Mouse (Mus musculus) hindbrain, embryonic 11.5 days (tissue): ENCODE data around the gene Tedc2. TPM values are rescaled to one million over a fixed set of nuclear protein-coding genes. Genes with fewer than 3 reads are reported as not detected.
A peak's percentile ranks its signal among the peaks of the same experiment; 100 is the strongest.

Source experiments
- ATAC-seq: fragments of 200-750 bp; cut with Nextera tagmentation; 2 replicates; pipeline ENCODE4 v1.8.0; 2017; ENCODE audit warnings: mild to moderate bottlenecking, moderate TSS enrichment, moderate library complexity; ENCODE audit not compliant: low FRiP score
- DNase-seq: peaks from one replicate; pipeline ENCODE4 v3.0.0-alpha.2; 2015; ENCODE audit warnings: low spot score
- H3K27ac ChIP-seq: fragments of 300-500 bp; sonication (generic); 2 replicates; pipeline ENCODE4 v1.5.1; 2014; ENCODE audit warnings: mild to moderate bottlenecking, low read depth, low read length
- H3K27me3 ChIP-seq: fragments of 300-500 bp; sonication (generic); 2 replicates; pipeline ENCODE4 v1.6.1; 2014; ENCODE audit warnings: mild to moderate bottlenecking, low read length, moderate library complexity, mixed read lengths; ENCODE audit not compliant: control insufficient read depth, insufficient read depth
- H3K36me3 ChIP-seq: fragments of 300-500 bp; sonication (generic); 2 replicates; pipeline ENCODE4 v1.6.1; 2014; ENCODE audit warnings: mild to moderate bottlenecking, low read length, moderate library complexity, mixed read lengths; ENCODE audit not compliant: control insufficient read depth, insufficient read depth
- H3K4me1 ChIP-seq: fragments of 300-500 bp; sonication (generic); replicated peaks from 2 replicates; pipeline ENCODE4 v1.6.1; 2014; ENCODE audit warnings: low read length, mixed read lengths; ENCODE audit not compliant: control insufficient read depth, insufficient read depth
- H3K4me2 ChIP-seq: fragments of 300-500 bp; sonication (generic); replicated peaks from 2 replicates; pipeline ENCODE4 v1.6.1; 2014; ENCODE audit warnings: mild to moderate bottlenecking, low read depth, low read length
- H3K4me3 ChIP-seq: fragments of 300-500 bp; sonication (generic); 2 replicates; pipeline ENCODE4 v1.5.1; 2014; ENCODE audit warnings: low read depth, low read length
- H3K9ac ChIP-seq: fragments of 300-500 bp; sonication (generic); 2 replicates; pipeline ENCODE4 v1.6.1; 2014; ENCODE audit warnings: low read depth, low read length
- H3K9me3 ChIP-seq: fragments of 300-500 bp; sonication (generic); 2 replicates; pipeline ENCODE4 v1.6.1; 2016; ENCODE audit warnings: low read length; ENCODE audit not compliant: control insufficient read depth
- WGBS: fragments of 180-500 bp; shearing (Covaris S2); extraction: QIAGEN DNeasy Blood & Tissue Kit; methylation state at CpG from one replicate; pipeline ENCODE4 v1.1.7; 2014; 5-methylcytosine and 5-hydroxymethylcytosine counted together
- polyA plus RNA-seq: library from polyadenylated mRNA; unstranded; fragments of >200 nt; fragmentation: Nextera tagmentation; extraction: Ambion mirVana; gene quantifications from 2 replicates; pipeline ENCODE4 v1.2.1, GENCODE M21; 2014

Gene Tedc2
- polyA plus RNA-seq, 1 experiment from 2014 or later = 17.8 TPM

DNA sequence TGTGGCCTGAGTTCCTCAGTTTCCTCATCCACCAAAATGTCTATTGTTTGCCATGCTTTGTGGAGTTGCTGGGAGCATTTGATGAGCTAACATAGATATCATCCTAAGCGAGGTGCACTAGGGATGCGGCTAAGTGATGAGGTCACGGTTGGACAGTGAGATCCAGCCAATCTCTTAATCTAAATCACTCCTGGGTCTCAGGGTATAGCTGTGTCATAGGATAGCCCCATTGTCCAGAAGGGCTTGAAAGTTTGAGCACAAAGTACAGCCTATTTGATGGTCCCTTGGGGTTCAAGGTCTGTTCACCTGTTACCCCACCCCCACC, 10.8 kb downstream of the Tedc2 start:
- Histone ChIP-seq H3K9ac (no peak overlapping the region), H3K4me2 (no peak overlapping the region; the same call in 1 of the 2 replicates), H3K4me1 (peaks cover 27% of the 10 kb centered on the region), H3K27me3 (peaks cover 19% of the 10 kb centered on the region), H3K36me3 (no peaks in the 10 kb centered on the region), H3K9me3 (no peaks in the 10 kb centered on the region), H3K4me3 (no peak overlapping the region), H3K27ac (0 out of 2 replicates have a peak overlapping the region, but pooled peaks have one; percentile 79)
- no peak for DNase-seq
- 79% methylated on average over 3 of the region's 3 CpGs for WGBS
- ATAC-seq = no peak

GRCm38 (mm10) chr17:24209043-24209915, 11.4 kb downstream of the Tedc2 start, which contains the start of gene Ntn3:
Ntn3 (minus strand) TSS chr17:24209531.
- H3K4me1 ChIP-seq = peaks cover 29% of the 10 kb centered on the region
- DNase-seq = peak; percentile 74
- peak within 1 kb of the TSS; percentile 94 for H3K4me2 ChIP-seq
- ATAC-seq = peak; percentile 36
- peaks cover 19% of the 10 kb centered on the region for H3K27me3 ChIP-seq
- peak within 1 kb of the TSS; percentile 79 for H3K27ac ChIP-seq
- H3K4me3 ChIP-seq = peak within 1 kb of the TSS; percentile 48
- no peaks in the 10 kb centered on the region for H3K9me3 ChIP-seq
- 1% methylated on average over 18 of the region's 43 CpGs for WGBS
- H3K9ac ChIP-seq = peak within 1 kb of the TSS; percentile 80
- H3K36me3 ChIP-seq = no peaks in the 10 kb centered on the region

- H3K36me3 ChIP-seq = no peaks in the 10 kb centered on the region
- H3K9me3 ChIP-seq = no peaks in the 10 kb centered on the region
- H3K27me3 ChIP-seq = peaks cover 19% of the 10 kb centered on the region
- peak overlapping the region; percentile 48 for H3K4me3 ChIP-seq
- ATAC-seq (no peak), DNase-seq (no peak)
- H3K4me2 ChIP-seq = peak overlapping the region; percentile 94
- H3K4me1 ChIP-seq = peaks cover 29% of the 10 kb centered on the region
- H3K9ac ChIP-seq = peak overlapping the region; percentile 80
- peak overlapping the region; percentile 79 for H3K27ac ChIP-seq
- WGBS = 1% methylated on average over 29 of the region's 29 CpGs
These were observed 12.0 kb downstream of the Tedc2 start for GRCm38 (mm10) chr17:24208641-24209042.

- Histone ChIP-seq H3K36me3 (no peaks in the 10 kb centered on the region), H3K27ac (peak overlapping the region; percentile 79; the same call in 1 of the 2 replicates), H3K4me2 (peak overlapping the region; percentile 94), H3K9ac (peak overlapping the region; percentile 80; the same call in 1 of the 2 replicates), H3K4me1 (peaks cover 29% of the 10 kb centered on the region), H3K4me3 (peak overlapping the region; percentile 48), H3K9me3 (no peaks in the 10 kb centered on the region), H3K27me3 (peaks cover 19% of the 10 kb centered on the region)
- 51% methylated on average over 34 of the region's 34 CpGs for WGBS
- DNase-seq (peak; percentile 25), ATAC-seq (no peak)
These were observed 12.6 kb downstream of the Tedc2 start for GRCm38 (mm10) chr17:24207768-24208640.

DNA sequence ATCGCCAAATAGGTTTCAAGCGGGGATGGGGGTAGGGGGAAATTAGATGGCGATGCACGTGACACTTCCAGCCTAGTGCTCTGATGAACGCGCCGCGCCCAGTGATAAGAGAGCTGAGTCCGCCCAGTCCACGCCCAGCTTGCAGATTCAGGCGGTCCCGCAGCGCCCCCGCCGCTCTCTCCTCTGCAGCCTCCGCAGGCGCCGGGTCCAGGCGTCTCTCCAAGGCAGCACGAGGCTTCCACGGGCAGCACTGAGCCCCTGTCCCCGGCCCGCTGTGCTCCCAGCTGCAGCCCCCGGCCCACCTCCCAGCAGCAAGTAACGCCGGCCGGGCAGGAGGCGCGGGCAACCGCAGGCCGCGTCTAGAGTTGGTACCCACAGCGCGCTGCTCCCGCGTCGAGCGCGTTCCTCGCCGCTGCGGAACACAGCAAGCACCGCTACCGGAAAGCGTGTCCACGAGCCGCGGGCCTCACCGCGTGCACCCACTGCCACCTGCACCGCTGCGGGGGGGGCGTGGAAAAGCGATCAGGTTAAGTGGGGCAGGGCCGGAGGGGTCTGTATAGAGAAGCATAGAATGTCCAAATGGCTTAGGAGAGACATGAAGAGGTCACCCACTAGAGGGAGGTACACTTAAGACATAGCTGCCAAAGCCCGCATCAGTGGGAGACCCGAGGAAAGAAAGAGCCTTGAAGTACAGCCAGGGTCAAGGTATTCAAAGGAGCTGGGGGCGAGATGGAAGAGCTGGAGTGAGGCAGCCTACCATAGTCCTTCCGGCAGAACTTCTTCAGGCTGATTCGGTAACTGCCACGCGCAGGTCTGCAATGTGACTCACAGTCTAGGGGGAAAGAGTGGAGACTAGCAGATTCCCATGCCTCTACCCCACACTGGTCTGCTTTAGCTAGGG, 13.9 kb downstream of the Tedc2 start:
- 5% methylated on average over 59 of the region's 62 CpGs for WGBS
- Histone ChIP-seq H3K9ac (peak overlapping the region; percentile 73), H3K27me3 (peaks cover 19% of the 10 kb centered on the region), H3K4me2 (peak overlapping the region; percentile 91), H3K27ac (no peak overlapping the region), H3K4me3 (peak overlapping the region; percentile 66), H3K36me3 (no peaks in the 10 kb centered on the region), H3K4me1 (peaks cover 29% of the 10 kb centered on the region), H3K9me3 (no peaks in the 10 kb centered on the region)
- DNase-seq (peak; percentile 71), ATAC-seq (peak; percentile 28)

DNA sequence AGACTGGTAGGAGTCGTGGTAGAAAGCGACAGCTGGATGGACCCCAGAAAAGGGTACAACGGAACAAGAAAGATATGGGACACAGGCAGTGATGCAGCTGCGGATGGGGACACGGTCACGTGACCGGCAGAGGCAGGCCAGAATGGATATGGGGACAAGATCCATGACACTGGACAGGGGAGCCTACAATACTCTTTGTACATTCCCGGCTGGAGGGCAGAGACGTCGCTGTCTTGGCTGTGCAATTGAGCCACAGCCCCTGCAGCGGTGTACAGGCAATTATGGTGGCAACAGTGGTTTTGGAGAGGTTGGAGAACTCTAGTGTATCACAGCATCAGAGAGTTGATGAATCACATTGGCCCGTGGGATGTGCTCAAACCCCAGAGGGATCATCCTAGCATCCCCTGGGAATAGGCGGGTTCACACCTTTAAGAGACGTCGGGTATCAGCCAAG, 14.7 kb downstream of the Tedc2 start:
- H3K4me3 ChIP-seq = peak overlapping the region; percentile 66
- DNase-seq (no peak), ATAC-seq (peak; percentile 31)
- peaks cover 26% of the 10 kb centered on the region for H3K4me1 ChIP-seq
- peak overlapping the region; percentile 65 for H3K27ac ChIP-seq
- H3K9me3 ChIP-seq = no peaks in the 10 kb centered on the region
- WGBS = 6% methylated on average over 15 of the region's 15 CpGs
- H3K4me2 ChIP-seq = peak overlapping the region; percentile 91
- H3K36me3 ChIP-seq = no peaks in the 10 kb centered on the region
- H3K9ac ChIP-seq = peak overlapping the region; percentile 73
- H3K27me3 ChIP-seq = peaks cover 19% of the 10 kb centered on the region

DNA sequence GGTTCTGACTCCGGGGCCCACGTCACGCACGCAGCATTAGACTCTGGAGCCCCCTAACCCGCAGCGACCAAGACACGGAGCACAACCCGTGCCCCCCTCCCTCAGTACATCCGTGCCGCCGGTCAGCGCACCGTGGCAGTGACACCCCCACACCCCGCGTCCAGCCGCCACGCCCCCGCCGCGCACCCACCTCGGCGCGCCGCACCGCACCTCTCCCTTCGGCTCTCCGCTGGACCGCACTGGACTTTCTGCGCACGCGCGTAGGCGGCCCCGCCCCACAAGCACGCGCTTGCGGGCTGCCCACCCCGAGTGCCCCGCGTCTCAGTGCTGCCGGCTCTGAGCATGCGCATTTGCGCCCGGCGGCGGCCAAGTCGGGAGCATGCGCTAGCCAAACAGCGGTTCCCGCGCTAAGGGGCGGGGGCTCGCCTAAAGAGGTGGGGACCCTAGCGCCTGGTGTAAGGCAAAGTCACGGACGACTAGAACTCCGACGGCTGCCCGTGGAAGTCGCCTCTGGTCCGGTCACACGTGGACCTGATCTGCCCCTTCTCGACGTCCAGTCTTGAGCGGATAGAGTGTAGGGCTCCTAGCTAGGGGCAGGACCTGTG, 15.3 kb downstream of the Tedc2 start, which contains the start of gene Tbc1d24:
Gene Tbc1d24, minus strand, starts transcription at position 279 of the 605 bp plus-strand sequence.
- ATAC-seq (peak; percentile 74), DNase-seq (peak; percentile 98)
- 1% methylated on average over 62 of the region's 65 CpGs for WGBS
- Histone ChIP-seq H3K4me2 (peak within 1 kb of the TSS; percentile 91), H3K4me3 (peak within 1 kb of the TSS; percentile 66), H3K9me3 (no peaks in the 10 kb centered on the region), H3K36me3 (no peaks in the 10 kb centered on the region), H3K27me3 (peaks cover 19% of the 10 kb centered on the region), H3K4me1 (peaks cover 26% of the 10 kb centered on the region), H3K9ac (peak within 1 kb of the TSS; percentile 73), H3K27ac (peak within 1 kb of the TSS; percentile 65)
